Mouse (Mus musculus): ENCODE data around the gene Aox4.

DNA sequence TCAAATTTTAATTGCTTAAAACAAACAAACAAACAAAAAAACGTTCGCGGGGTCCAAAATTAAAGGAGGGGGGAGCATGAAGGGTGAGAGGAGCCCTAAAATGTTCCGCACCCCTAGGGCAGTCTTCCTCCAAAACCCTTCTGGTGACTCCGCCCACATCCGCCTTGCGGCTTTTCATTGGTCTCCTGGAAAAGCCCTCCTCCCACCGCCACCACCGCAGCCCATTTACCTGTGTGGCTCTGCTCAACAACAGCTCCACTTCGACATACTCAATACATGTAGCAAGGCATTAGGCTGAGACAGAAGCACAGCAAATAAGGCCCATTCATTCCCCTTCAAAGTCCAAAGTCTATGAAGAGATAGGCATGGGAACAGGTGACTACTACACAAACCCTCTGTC is 14.7 kb upstream of the Aox4 start:
- TF ChIP-seq GATA1 (IDR thresholded peaks at IDR 0.05; ENCODE audit: low read length), result no peak
- TF ChIP-seq TAL1 (IDR thresholded peaks at IDR 0.05; ENCODE audit: low read length), result no peak

Measured in erythroblast, embryonic 14.5 days (primary cell).